Mouse (Mus musculus) left cerebral cortex, adult 18-20 months (tissue): ENCODE measurements around the gene Alg11. TPM values are rescaled to one million over a fixed set of nuclear protein-coding genes. Genes with fewer than 3 reads are reported as not detected.

Source experiments
- DNase-seq, 2 experiments: peaks; one replicate each; pipeline ENCODE4 v3.0.0; 2021 to 2022; ENCODE audit warnings: low spot score in 2 of 2, mixed read lengths in 1 of 2
- long read RNA-seq, 2 experiments: library from polyadenylated mRNA; stranded (forward); transcript quantifications; one replicate each; pipeline ENCODE4 v2.0.0; 2021
- total RNA-seq, 2 experiments: library from RNA; stranded (reverse); gene quantifications; 2 replicates each; pipeline ENCODE4 v1.2.3; 2021

Gene Alg11
- 10 to 100 TPM; 29.6 to 36.1 TPM for total RNA-seq
- long read RNA-seq, experiment 1, full-length matches to known transcripts, result 4 of 8 reads
- long read RNA-seq, experiment 1, partial matches to known transcripts, result 0 of 8 reads
- long read RNA-seq, experiment 1, other reads (novel, unspliced or antisense), result 4 of 8 reads
- long read RNA-seq, experiment 2, full-length matches to known transcripts, result 5 of 14 reads
- long read RNA-seq, experiment 2, partial matches to known transcripts, result 1 of 14 reads
- long read RNA-seq, experiment 2, other reads (novel, unspliced or antisense), result 8 of 14 reads

DNA sequence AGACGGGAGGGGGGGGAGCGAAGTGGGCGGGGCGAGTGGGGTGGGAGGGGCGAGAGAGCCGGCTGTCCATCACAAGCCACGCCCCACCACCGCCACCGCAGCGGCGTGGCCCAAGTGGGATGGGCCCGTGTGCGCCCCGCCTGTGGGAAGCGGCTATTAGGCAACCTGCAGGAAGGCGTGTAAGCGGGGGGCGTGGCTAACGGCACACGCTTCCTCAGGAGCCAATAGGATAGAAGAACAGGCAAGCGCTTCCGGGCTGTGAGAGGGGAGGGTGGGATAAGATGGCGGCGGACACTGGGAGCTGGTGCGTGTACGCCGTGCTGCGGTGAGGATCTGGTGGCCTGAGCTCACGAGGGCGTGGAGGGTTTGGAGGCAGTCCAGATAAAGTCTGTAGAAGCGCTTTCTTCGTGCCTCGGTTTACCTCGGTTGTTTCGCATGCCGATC, at the start of gene Alg11:
Alg11 (plus strand) TSS at position 276 of the 444 bp plus-strand sequence.
- peak; percentile 94 to 97 for DNase-seq

DNA sequence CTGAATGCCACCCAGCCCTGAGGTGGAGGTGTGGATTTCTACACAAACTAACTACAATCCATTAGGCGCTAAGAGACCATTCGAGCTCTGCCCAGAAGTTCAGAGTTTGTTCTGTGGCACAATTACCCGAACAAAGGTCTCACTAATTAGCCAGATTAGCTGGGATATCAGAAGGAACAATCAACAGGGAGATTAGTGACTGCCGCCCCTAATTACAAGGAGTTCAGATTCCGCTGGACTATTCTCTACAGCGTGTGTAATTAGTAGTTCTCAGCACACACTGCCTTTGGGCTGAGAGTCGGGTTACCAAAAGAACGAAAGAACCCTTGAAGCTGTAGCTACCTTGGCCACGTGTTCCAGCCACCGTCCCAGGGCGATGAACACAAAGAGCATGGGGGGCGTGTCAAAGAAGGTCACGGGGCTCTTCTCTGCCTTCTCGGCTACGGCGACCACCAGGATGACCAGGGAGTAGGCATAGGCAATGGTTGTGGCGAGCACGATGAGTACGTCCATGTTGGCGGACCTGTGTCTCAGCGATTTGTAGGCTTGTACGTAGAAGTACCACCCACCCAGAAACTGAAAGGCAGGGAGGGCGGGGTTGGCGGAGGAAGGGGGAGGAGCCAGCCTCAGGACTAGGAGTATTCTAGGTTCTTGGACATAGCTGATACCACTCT, 47.4 kb upstream of the Alg11 start:
- no peak for DNase-seq

DNA sequence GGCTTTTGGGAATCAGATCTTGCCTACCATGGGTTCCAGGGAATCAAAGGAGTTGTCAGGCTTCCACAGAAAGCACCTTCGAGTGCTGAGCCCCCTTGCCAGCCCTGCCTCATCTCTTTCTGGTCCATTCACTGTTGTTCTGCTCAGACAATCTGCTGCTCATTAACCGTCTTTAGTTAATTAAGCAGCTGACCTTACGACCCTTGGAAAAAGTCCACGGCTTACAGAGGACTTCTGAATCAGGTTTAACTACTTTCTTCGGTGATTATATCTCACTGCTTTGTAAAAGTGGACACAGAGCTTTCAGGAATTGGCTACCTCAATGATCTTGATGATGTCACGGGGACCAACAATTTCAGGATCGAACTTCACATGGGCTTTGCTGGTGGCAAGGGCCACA, 42.8 kb upstream of the Alg11 start:
- DNase-seq, result no peak

DNA sequence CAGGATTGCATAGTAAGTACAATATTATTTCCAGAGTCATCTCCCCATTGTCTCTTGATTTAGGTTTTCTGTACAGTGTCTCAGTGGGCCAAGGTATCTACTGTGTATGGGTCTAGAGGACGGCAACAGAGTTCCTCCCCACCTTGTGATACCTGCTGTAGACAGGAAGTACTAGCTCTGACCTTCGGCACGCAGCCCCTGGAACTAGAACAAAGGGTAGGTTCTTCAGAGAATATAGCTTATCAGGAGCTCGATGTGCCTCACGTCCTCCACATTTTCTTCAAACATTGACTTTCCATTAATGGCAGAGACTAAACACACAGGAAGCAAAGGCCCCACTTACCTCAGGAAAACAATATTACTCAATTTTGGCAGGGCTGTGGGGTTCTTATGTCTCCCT, 41.0 kb upstream of the Alg11 start:
- no peak for DNase-seq

DNA sequence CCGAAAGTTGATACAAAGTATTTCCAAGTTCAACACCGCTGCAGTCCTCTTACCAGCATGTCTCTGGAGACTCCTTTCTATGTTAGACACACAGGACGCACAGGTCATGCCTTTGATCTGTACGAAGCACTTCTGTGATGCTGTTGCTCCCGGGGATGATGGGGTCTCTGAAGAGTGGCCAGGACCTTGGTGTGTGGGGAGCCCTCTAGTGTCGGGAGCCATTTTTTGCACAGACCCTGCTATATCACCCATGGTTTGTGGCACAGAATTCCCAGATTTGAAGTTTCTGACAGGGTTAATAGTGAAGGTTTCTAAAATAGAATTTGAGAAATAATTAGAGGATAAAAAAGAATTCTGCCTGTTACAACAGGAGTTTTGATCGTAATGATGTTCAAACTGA, 38.3 kb upstream of the Alg11 start:
- no peak for DNase-seq

DNA sequence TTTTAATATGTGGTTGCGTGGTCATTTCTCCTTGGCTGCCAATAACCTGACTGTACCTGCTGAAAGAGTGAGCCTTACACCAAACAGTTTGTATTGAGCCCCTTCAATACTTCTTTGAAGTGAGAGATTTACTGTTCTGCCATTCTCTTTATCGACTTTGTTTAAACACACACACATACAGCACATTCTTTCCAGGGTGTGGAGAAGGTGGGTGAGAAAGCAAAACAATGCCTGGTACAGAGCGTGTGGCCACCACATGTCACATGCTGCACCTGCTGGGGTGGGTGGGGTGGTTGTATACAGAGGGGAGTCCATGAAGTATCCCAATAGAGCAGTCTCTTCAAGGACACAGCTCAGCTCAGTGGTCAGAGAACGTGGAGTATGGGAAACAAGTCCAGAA, 35.3 kb upstream of the Alg11 start:
- DNase-seq, result no peak

DNA sequence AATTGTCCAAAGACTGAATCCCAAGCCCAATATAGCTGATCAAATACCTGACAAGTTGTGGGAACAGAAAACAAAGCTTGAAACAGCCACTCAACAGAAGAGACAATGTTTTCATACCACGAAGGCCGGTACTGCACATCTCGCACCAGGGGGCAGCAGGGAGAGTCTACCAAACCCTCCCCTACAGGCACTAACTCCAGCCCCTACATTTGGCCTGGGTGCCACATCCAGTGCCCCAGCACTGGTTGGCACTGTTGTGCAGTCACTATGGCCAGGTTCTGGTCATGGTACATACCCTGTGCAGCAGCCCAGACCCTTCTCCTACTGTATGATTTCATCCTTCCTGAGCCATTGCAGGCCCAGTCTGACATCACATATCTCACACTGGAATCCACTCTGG, 31.5 kb upstream of the Alg11 start:
- no peak for DNase-seq

DNA sequence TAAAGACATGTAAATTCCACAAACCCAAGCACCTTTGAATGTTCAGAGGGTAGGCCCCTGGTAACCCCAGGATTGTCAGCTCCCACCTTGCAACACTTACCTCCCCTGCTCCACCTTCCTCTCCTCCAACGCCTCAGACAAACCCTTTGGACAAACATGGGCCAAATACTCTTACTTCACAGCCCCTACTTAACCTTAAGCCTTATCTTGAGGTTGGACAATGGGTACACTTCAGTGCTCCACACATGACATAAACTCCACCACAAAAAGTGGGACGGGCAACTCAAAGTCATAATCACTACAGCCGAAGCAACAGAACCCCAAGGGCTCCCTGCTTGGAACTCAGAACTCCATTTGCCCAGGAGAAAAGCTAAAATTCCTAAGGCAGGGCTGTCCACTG, 29.5 kb upstream of the Alg11 start:
- DNase-seq, result no peak

DNA sequence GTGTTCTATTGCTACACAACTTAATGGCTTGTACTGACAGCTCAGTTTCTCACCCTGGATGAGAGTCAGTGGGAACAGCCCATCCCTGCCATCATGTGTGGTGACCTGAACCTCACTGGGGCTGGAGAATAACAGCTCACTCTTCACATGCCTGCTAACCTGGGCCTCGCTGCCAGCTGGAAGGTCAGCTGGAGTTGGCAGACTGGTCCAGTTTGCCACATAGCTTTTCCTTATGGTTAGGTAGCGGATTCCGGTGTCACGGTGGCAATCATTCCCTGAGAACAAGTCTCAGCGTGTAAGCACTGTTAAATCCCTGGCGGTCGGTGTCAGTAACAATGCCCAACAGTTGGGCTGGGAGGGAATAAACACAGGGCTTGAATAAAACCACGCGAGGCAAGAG, 24.4 kb upstream of the Alg11 start:
- no peak for DNase-seq

DNA sequence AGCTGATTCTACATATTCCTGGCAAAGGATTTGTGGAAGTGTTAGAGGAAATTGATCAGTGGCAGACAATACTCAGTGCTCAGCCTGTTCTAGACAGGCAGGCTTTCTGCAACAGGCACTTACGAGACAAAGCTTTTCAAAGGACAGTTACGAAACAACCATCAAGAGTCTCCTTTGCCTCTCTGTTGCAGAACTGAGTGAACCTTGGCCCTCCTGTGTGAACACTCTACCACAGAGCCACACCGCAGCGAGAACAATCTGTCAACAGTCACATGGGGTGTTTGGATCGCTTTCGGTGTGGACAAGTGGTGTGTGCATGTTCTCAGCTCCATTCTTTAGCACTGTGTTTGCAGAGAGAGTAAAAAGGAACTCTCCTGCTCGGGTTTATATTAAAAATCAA, 23.5 kb upstream of the Alg11 start:
- DNase-seq, result no peak

DNA sequence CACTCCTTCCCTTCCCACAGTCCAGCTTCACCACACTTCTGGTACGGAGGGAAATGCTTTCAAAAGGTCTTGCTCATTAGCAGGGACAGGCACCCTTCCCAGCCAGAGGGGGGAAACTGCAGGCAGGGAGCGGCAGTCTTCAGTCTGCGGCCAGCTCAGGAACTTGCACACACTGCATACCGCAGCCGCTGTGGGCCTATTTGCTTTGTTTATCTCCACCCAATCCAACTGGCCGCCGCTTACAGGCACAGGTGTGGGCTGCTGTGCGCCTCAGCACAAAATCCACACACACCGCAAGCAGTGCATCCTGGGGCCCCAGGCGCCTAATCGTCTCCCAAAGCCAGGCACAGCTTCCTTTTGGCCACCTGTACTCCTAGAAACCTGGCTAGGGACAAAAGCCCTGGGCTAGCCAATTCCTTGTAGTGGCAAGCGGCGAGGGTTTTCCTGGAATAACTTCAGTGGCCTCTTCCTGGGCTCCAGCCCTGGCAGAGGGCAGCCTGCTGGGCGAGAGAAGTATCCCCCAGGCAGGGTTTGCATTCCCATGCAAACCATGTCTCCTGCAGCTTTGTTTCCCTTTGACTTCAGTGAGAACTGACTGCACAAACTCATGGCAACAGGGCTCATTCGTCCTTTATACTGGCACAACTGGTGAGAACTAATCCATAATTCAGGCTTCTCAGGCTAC, 20.9 kb upstream of the Alg11 start:
- no peak for DNase-seq

DNA sequence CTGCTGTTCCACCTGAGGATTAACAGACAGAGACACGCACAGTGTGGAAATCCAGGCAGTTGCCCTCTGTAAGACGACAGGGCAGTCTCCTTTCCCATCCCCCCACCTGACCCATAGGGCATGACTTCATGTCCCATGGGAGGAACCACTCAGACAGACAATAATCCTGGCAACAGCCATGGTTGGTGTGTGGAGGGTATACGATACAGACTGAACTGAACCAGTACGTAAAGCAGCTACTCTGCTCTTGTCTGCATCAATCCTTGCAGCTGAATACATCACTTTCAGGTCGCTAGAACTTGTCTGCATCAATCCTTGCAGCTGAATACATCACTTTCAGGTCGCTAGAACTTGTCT, 20.4 kb upstream of the Alg11 start:
- DNase-seq, result no peak

DNA sequence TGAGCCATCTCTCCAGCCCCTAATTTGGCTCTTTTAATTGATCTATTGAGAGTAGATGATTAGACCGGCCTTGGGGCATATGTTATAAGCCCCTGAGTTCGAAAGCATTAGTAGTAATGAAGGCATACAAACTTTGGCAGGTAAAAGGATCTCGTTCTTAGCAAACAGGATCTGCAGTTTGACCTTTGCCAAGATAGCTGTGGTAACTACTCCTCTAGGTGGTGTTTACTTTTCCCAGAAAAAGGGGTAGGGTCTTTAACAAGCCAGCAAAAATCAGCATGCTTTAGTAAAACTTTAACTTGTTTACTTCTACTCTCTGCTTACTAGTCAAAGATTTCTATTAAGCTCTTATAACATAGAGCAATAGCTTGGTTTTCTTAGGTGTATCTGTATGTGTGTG, 18.0 kb upstream of the Alg11 start:
- DNase-seq, result no peak

DNA sequence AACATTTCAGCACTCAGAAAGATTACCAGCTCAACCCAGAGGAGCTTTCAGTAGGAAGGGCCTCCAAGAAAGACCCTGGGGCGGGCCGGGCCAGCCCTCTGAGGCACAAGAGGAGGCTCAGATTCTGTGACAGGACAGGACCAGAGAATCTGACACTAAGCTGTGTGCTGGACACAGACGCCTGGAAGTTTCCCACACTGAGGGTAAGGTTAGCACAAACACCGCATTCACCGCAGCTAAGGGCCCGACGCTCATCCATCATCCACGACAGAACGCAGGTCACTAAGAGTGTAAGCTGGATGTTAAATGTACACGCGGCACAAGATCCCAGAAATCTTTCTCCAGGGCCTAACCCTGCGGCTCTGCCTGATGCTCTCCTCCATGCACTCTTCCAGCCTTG, 16.8 kb upstream of the Alg11 start:
- DNase-seq, result no peak

DNA sequence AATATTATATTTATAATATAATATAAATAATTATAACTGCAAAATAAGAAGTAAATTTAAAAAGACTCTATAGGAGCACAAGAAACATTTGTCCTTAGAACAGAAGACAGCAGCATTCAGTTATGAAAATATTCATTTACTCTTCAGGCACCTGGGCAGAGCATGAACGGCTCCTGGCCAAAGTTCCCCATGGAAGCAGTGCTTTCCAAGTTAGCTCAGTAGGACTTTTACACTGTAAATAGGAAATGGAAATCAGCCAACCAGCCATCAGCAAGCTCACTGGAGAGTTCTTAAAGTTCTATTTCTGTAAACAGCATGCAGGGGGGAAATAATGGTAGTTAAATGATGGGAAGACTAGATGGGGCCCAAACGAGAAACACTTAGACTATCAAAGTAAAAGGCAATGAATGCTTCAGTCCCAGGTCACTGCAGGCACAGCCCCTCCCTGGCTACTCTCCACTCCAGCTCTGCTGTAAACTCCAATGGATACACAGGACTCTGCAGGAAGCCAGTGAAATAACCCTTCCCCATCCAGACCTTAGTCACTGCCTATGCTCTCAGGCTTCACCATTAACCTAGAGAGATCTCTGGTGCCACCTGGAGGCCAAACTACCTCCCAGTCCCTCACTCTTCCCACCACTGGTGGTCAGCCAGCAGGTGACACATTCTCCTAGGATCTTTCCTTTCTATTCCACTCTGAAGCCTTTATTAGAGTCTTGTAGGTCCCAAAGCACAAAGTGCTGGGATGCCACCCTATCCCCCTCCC, 12.6 kb upstream of the Alg11 start:
- DNase-seq, result peak; percentile 8 to 42

DNA sequence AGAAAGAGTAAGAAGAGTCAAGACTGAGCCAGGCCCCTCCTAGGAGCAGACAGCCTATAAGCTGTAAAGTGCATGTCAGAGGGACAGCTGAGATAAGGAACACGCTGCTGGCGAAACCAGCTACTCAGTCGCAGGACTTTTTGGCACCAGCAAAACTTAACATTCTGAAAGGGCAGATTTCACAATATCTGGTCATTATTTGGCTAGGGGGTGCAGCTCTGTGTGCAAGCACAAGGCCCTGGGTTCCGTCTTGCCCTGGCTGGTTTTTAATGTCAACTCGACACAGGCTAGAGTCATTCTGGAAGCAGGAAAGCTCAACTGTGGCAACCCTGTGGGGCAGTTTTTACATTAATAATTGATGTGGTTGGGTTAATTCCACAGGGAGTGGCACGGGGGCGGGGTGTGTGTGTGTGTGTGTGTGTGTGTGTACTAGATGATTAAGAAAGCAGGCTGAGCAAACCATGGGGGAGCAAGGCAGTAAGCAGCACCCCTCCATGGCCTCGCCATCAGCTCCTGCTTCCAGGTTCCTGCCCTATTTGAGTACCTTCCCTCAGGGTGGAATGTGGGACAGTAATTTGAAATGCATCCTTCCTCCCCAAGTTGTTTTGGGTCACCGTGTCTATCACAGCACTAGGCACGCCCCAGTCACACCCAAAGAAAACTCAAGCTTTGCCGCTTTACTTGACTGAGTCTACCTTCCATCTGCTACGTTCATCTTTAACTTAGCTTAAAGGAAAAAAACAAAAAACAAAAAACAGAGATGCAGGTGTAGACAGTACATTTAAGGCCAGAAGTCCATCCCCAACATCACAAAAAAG, 5.6 kb upstream of the Alg11 start:
- DNase-seq, result no peak

DNA sequence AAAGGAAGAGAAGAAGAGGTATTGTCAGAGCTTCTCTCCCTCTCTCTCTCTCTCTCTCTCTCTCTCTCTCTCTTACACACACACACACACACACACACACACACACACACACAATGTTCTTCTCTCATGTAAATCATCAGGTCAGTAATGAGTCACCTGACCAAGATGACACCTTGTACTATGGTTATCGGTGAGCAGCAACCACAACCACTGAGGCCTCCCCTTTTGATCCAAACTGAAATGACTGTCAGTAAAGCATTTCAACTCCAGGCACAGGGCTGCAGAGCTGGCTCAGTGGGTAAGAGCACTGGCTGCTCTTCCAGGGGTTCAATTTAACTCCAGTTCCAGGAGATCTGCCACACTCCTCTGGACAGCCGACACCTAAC, 5.0 kb upstream of the Alg11 start:
- no peak for DNase-seq

DNA sequence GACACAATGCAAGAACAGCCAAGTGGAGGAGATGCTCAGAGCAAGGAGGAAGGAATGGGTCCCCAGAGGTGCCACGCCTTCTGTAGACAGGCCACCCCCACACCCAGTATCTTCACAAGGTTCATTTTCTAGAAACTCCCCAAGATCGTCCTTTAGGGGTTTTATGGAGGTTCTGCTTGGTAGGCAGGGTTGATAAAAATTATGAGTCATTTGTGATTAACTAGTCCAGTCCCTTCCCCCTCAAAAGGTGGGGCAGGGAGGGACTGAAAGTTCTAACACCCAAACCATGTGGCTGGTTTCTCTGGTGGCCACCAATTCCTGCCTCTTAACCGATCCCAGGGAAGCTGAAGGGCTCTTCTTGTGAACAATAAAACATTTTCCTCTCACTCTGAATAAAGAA, 3.7 kb upstream of the Alg11 start:
- no peak for DNase-seq

DNA sequence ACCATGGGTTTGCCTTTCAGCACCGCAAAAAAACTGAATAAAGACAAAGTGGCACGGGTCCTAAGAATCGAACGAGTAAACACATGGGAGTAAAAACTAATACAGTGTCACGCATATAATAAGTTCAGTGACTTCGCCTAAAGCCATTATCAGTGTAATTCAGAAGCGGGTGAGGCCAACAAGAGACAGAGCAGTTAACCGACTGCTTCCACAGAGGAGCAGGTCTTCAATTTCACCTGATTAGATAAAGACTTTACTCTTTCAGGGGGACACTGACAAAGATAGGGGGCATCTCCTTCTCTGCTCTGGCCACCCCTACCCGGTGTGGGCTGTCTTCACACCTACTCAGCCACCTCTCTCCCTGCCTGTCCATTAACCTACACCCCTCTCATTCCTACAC, 2.2 kb upstream of the Alg11 start:
- DNase-seq, result no peak

DNA sequence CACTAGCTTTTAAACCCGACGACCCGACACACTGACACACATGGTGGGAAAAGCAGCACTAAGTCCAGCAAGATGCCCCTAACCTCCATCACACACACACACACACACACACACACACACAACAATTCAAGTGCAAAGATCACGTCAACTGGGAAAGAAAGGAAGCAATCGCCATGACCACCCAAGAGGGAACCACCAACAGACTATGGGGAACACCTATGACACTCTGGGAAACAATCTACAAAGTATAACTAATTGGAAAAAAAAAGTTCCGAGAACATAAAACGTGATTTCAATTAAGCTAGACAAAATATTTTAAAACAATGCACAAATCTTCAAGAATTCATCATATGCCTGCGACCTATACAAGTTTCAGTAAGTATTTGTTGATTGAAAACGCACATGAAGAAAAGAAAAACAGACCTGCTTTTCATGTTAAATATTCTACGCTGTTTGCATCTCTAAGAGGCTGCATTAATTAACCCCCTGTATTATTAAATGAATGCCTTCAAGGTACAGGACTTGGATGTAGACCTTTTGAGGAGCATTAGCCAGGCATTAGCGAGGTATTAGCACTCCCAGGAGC, 1.3 kb upstream of the Alg11 start:
- no peak for DNase-seq
